21 mouse cellular contexts compared by ENCODE assay signal in genomic region chr10:20867076-20867475, GRCm38 (mm10).
DNase-seq lines count a peak whose midpoint lies in the region; ATAC-seq and TF ChIP-seq lines count a peak whose summit lies in the region.
"Had no signal": no experiment of that assay in that cellular context is flagged by ENCODE, and none has a peak within 500 bp of the region (broad histone marks: within the 10 kb centered on the region; RNA-seq: fewer than 3 reads in every experiment).

No protein-coding gene starts in this region.

- no peak overlapping the region for H3K9ac ChIP-seq in liver, embryonic 12.5 days
- H3K9ac ChIP-seq in liver, postnatal 0 days (replicated peaks), result no peak overlapping the region
- no peak overlapping the region for H3K9ac ChIP-seq in liver, embryonic 14.5 days (replicated peaks)
- H3K9ac ChIP-seq: embryonic facial prominence, embryonic 13.5 days; embryonic facial prominence, embryonic 15.5 days; forebrain, embryonic 13.5 days; forebrain, embryonic 15.5 days had no signal

- TF ChIP-seq EP300 in liver, postnatal 0 days (IDR thresholded peaks at IDR 0.05; ENCODE audit: low read depth), result no peak
- no peak for TF ChIP-seq EP300 in liver, embryonic 14.5 days (IDR thresholded peaks at IDR 0.05; ENCODE audit: low read depth)

- H3K4me3 ChIP-seq in liver, embryonic 12.5 days, result no peak overlapping the region
- no peak overlapping the region for H3K4me3 ChIP-seq in liver, postnatal 0 days (ENCODE audit: low read depth, low read length)
- no peak overlapping the region for H3K4me3 ChIP-seq in liver, embryonic 14.5 days (ENCODE audit: insufficient read depth in 1 of 2, low read depth in 2 of 2, low read length in 2 of 2)
- H3K4me3 ChIP-seq: embryonic facial prominence, embryonic 13.5 days; embryonic facial prominence, embryonic 15.5 days; erythroblast, embryonic 14.5 days; forebrain, embryonic 13.5 days; forebrain, embryonic 15.5 days had no signal

- TF ChIP-seq CTCF in liver, postnatal 0 days (IDR thresholded peaks at IDR 0.05; ENCODE audit: low read depth), result no peak
- no peak for TF ChIP-seq CTCF in liver, embryonic 14.5 days (IDR thresholded peaks at IDR 0.05; ENCODE audit: low read depth)

- no peaks in the 10 kb centered on the region; the same call in 1 of the 2 replicates for H3K27me3 ChIP-seq in liver, embryonic 12.5 days (replicated peaks)
- no peaks in the 10 kb centered on the region for H3K27me3 ChIP-seq in liver, postnatal 0 days (ENCODE audit: insufficient read depth, low read length)
- H3K27me3 ChIP-seq in liver, embryonic 14.5 days (ENCODE audit: control insufficient read depth, insufficient read depth, low read length), result no peaks in the 10 kb centered on the region
- H3K27me3 ChIP-seq: embryonic facial prominence, embryonic 13.5 days; embryonic facial prominence, embryonic 15.5 days; forebrain, embryonic 13.5 days; forebrain, embryonic 15.5 days had no signal

- 0 out of 2 replicates have a peak, but pooled peaks cover 6% of the 10 kb centered on the region for H3K4me1 ChIP-seq in liver, embryonic 12.5 days
- H3K4me1 ChIP-seq in liver, postnatal 0 days (ENCODE audit: insufficient read depth), result no peaks in the 10 kb centered on the region
- 0 out of 4 replicates have a peak, but pooled peaks cover 0 to 2% of the 10 kb centered on the region in 2 experiments for H3K4me1 ChIP-seq in liver, embryonic 14.5 days (replicated peaks; ENCODE audit: control insufficient read depth in 2 of 2, insufficient read depth in 2 of 2, low read length in 1 of 2)
- H3K4me1 ChIP-seq: embryonic facial prominence, embryonic 13.5 days; embryonic facial prominence, embryonic 15.5 days; forebrain, embryonic 13.5 days; forebrain, embryonic 15.5 days had no signal

- H3K9me3 ChIP-seq in liver, embryonic 12.5 days (replicated peaks), result no peaks in the 10 kb centered on the region
- no peaks in the 10 kb centered on the region for H3K9me3 ChIP-seq in liver, postnatal 0 days (ENCODE audit: low read length)
- H3K9me3 ChIP-seq in liver, embryonic 14.5 days (ENCODE audit: control insufficient read depth, low read length), result no peaks in the 10 kb centered on the region
- H3K9me3 ChIP-seq: embryonic facial prominence, embryonic 13.5 days; embryonic facial prominence, embryonic 15.5 days; forebrain, embryonic 13.5 days; forebrain, embryonic 15.5 days had no signal

- WGBS in liver, embryonic 12.5 days (ENCODE audit: insufficient replicate concordance), result 73% methylated on average over 12 of the region's 12 CpGs
- WGBS in liver, postnatal 0 days (ENCODE audit: insufficient replicate concordance), result 84% methylated on average over 12 of the region's 12 CpGs
- 75% methylated on average over 12 of the region's 12 CpGs for WGBS in liver, embryonic 14.5 days (ENCODE audit: insufficient replicate concordance)

- no peak overlapping the region for H3K4me2 ChIP-seq in liver, embryonic 12.5 days
- H3K4me2 ChIP-seq in liver, postnatal 0 days (ENCODE audit: low read depth, low read length), result no peak overlapping the region
- H3K4me2 ChIP-seq in liver, embryonic 14.5 days (ENCODE audit: low read depth), result no peak overlapping the region
- H3K4me2 ChIP-seq: embryonic facial prominence, embryonic 13.5 days; embryonic facial prominence, embryonic 15.5 days; forebrain, embryonic 13.5 days; forebrain, embryonic 15.5 days had no signal

- no peak overlapping the region for H3K27ac ChIP-seq in liver, embryonic 12.5 days
- no peak overlapping the region for H3K27ac ChIP-seq in liver, postnatal 0 days (ENCODE audit: low read depth)
- H3K27ac ChIP-seq in liver, embryonic 14.5 days, result no peak overlapping the region
- H3K27ac ChIP-seq: embryonic facial prominence, embryonic 13.5 days; embryonic facial prominence, embryonic 15.5 days; forebrain, embryonic 13.5 days; forebrain, embryonic 15.5 days had no signal

- no peak for DNase-seq in liver, postnatal 0 days
- no peak for DNase-seq in liver, embryonic 14.5 days (ENCODE audit: low read depth in 3 of 3, low spot score in 3 of 3)
- no peak for DNase-seq in gastrocnemius, postnatal 25 days
- DNase-seq in layer of hippocampus, adult 9-10 months (ENCODE audit: low spot score), result no peak
- DNase-seq: adrenal gland, adult 2 months; adrenal gland, postnatal 10 days; adrenal gland, postnatal 25 days; cerebellum, adult 11 months; cerebellum, adult 18-20 months; cerebellum, adult 8-10 months; cerebellum, adult 9-11 months; cerebellum, postnatal 14 days; cerebellum, postnatal 36 days; embryo, embryonic 11 days had no signal

- no peaks in the 10 kb centered on the region for H3K36me3 ChIP-seq in liver, embryonic 12.5 days
- H3K36me3 ChIP-seq in liver, postnatal 0 days (replicated peaks; ENCODE audit: insufficient read depth, low read length), result no peaks in the 10 kb centered on the region
- no peaks in the 10 kb centered on the region for H3K36me3 ChIP-seq in liver, embryonic 14.5 days (replicated peaks; ENCODE audit: control insufficient read depth, insufficient read depth, low read depth)
- H3K36me3 ChIP-seq: embryonic facial prominence, embryonic 13.5 days; embryonic facial prominence, embryonic 15.5 days; forebrain, embryonic 15.5 days had no signal

- peak; percentile 59; the same call in 1 of the 2 replicates for ATAC-seq in liver, embryonic 12.5 days
- no peak for ATAC-seq in liver, postnatal 0 days
- ATAC-seq in liver, embryonic 14.5 days (ENCODE audit: insufficient read depth), result 0 out of 2 replicates have a peak, but pooled peaks have one; percentile 21
- ATAC-seq in monocyte, adult 5-6 weeks (replicated peaks; ENCODE audit: insufficient number of reproducible peaks, low FRiP score, low TSS enrichment, poor library complexity, severe bottlenecking), result 0 out of 2 replicates have a peak, but pooled peaks have one; percentile 22
- ATAC-seq: forebrain, embryonic 13.5 days; forebrain, embryonic 15.5 days had no signal
